Mouse (Mus musculus) E14TG2a.4 (cell line): ENCODE measurements at regions not wholly inside any gene's neighbourhood (a gene's known extent, or its start where the extent isn't known, plus 50 kb on each side); places are given as distances from the start of the nearest gene placed in this dataset.

Experiments
- CTCF ChIP-seq: conservative IDR thresholded peaks from 2 replicates; pipeline ENCODE4 v1.5.1; 2014; ENCODE audit warnings: low read length
- NANOG ChIP-seq: IDR thresholded peaks from 2 replicates; pipeline ENCODE4 v1.6.1; 2014; ENCODE audit warnings: borderline replicate concordance, low read length, mixed read lengths

- TF ChIP-seq CTCF (no peak), NANOG (no peak)
Observed at GRCm38 (mm10) chr12:109385794-109386193, 66.8 kb upstream of the Dlk1 start.
